Mouse (Mus musculus) left cerebral cortex, postnatal 10 days (tissue): Measurements from ENCODE around the gene Adgrv1. TPM values are rescaled to one million over a fixed set of nuclear protein-coding genes. Genes with fewer than 3 reads are reported as not detected.

Experiments used
- microRNA-seq: library from miRNA; unstranded; fragments of <30 nt; microRNA quantifications from one replicate; pipeline ENCODE4 v1.2.0, GENCODE M21; 2022
- total RNA-seq, 2 experiments: library from RNA; stranded (reverse); gene quantifications; 2 replicates each; pipeline ENCODE4 v1.2.3; 2021

Gene Adgrv1
- total RNA-seq, 2 experiments from 2014 or later = 3.6 to 4.2 TPM

Small RNAs within 50 kb of the gene (microRNA-seq; reads per million reads assigned to microRNA genes)
- gene Gm25241 = not detected

Other genes starting within 250 kb of the Adgrv1 start
- gene Lysmd3, start 24.5 kb upstream of the Adgrv1 start, total RNA-seq = 10 to 100 TPM; 11.6 to 12.2 TPM
- 1 to 10 TPM; 4.3 to 4.4 TPM for gene Polr3g, start 77.9 kb upstream of the Adgrv1 start, total RNA-seq
- 10 to 100 TPM; 33.1 to 35.4 TPM for gene Mblac2, start 78.2 kb upstream of the Adgrv1 start, total RNA-seq
- gene Cetn3, start 149.9 kb upstream of the Adgrv1 start, total RNA-seq = 100 to 1,000 TPM; 195 to 203 TPM